Mouse (Mus musculus): ENCODE measurements at regions not wholly inside any gene's neighbourhood (a gene's known extent, or its start where the extent isn't known, plus 50 kb on each side); places are given as distances from the start of the nearest gene placed in this dataset.

DNA sequence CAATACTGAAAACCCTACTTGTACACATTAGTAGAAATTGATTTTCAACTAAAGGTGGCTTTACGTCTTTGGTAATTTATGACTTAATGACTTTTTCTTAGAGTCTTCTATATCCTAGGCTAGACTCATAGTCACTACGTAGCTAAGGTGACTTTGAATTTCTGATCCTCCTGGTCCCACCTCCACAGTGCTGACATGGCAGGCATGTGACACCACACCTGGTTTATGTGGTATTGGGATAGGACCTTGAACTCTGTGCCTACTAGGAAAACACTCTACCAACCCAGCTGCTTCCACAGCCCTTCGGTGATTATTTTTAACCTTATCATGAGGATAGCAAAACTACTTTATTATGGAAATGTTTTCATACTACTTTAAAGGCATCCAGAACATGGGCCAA lies 51.5 kb upstream of the D7Ertd443e start:
- Histone ChIP-seq H3K27ac (ENCODE audit: insufficient read depth, low read depth) (no peak overlapping the region), H3K9me3 (replicated peaks; ENCODE audit: low read length) (peaks cover 81% of the 10 kb centered on the region), H3K9ac (ENCODE audit: insufficient read depth, low read depth) (no peak overlapping the region), H3K4me1 (ENCODE audit: control insufficient read depth in 1 of 2, insufficient read depth in 2 of 2) (no peaks in the 10 kb centered on the region), H3K4me3 (replicated peaks in 1 of 3; ENCODE audit: low read depth in 2 of 3, low read length in 2 of 3, poor library complexity in 1 of 3) (no peak overlapping the region), H3K27me3 (replicated peaks) (no peaks in the 10 kb centered on the region), H3K79me2 (replicated peaks; ENCODE audit: control insufficient read depth, extremely low read depth, insufficient read depth, poor library complexity, severe bottlenecking) (no peaks in the 10 kb centered on the region), H3K4me2 (ENCODE audit: insufficient read depth, low read depth, poor library complexity, severe bottlenecking) (no peak overlapping the region), H3K36me3 (replicated peaks in 1 of 2; ENCODE audit: control insufficient read depth in 1 of 2, insufficient read depth in 1 of 2, low read length in 1 of 2) (no peaks in the 10 kb centered on the region)
- dilution Hi-C loops (cut with MboI; ENCODE audit: extremely low pct_ligation_motif_present, extremely low pct_unique_long_range_greater_than_20kb, low sequenced_read_pairs) (no loop called here), in situ Hi-C loops (cut with MboI; ENCODE audit: low pct_ligation_motif_present, low pct_unique_long_range_greater_than_20kb, low sequenced_read_pairs) (no loop called here)
- TF ChIP-seq ELF1 (IDR thresholded peaks at IDR 0.05; ENCODE audit: low read depth, low read length), result no peak
- no peak for TF ChIP-seq BHLHE40 (IDR thresholded peaks at IDR 0.05; ENCODE audit: low read depth, low read length)
- TF ChIP-seq E2F4 (IDR thresholded peaks at IDR 0.05; ENCODE audit: insufficient replicate concordance, low read depth, low read length), result no peak
- TF ChIP-seq ZNF384 (IDR thresholded peaks at IDR 0.05; ENCODE audit: low read depth, low read length), result no peak
- no peak for TF ChIP-seq CHD2 (IDR thresholded peaks at IDR 0.05; ENCODE audit: low read length)
- no peak for DNase-seq (ENCODE audit: extremely low read depth)

DNA sequence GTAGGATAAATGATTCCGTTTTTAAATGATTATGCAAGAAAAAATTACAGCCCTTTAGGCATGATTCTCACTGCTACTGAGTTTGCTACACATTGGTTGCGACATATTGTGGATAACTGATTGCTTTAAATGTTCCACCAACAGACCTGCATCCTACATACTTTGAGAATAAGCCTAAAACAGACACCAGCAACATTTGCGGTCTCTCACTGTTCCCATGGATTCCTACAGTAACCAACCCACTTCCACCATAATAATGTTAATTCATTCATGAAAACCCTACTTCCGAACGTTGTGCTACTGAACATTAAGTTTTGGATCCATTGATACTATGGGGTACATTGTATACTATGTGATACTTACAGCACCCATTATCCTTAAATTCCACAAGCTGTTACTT lies 53.8 kb upstream of the D7Ertd443e start:
- TF ChIP-seq ZC3H11A (IDR thresholded peaks at IDR 0.05; ENCODE audit: low read depth, low read length) (no peak), CTCF (conservative IDR thresholded peaks at IDR 0.05 in 1 of 2, IDR thresholded peaks at IDR 0.05 in 1 of 2; ENCODE audit: low read depth in 2 of 2, low read length in 2 of 2) (no peak)
- DNase-seq (ENCODE audit: extremely low read depth), result no peak
- no peak overlapping the region for H3K4me2 ChIP-seq (ENCODE audit: insufficient read depth, low read depth, poor library complexity, severe bottlenecking)
- H3K36me3 ChIP-seq (replicated peaks in 1 of 2; ENCODE audit: control insufficient read depth in 1 of 2, insufficient read depth in 1 of 2, low read length in 1 of 2), result no peaks in the 10 kb centered on the region
- H3K9ac ChIP-seq (ENCODE audit: insufficient read depth, low read depth), result no peak overlapping the region
- H3K79me2 ChIP-seq (replicated peaks; ENCODE audit: control insufficient read depth, extremely low read depth, insufficient read depth, poor library complexity, severe bottlenecking), result no peaks in the 10 kb centered on the region
- no peaks in the 10 kb centered on the region for H3K27me3 ChIP-seq (replicated peaks)
- dilution Hi-C loops (cut with MboI; ENCODE audit: extremely low pct_ligation_motif_present, extremely low pct_unique_long_range_greater_than_20kb, low sequenced_read_pairs), result no loop called here
- no peak overlapping the region for H3K4me3 ChIP-seq (replicated peaks in 1 of 3; ENCODE audit: low read depth in 2 of 3, low read length in 2 of 3, poor library complexity in 1 of 3)
- H3K9me3 ChIP-seq (replicated peaks; ENCODE audit: low read length), result peaks cover 81% of the 10 kb centered on the region
- H3K27ac ChIP-seq (ENCODE audit: insufficient read depth, low read depth), result no peak overlapping the region
- in situ Hi-C loops (cut with MboI; ENCODE audit: low pct_ligation_motif_present, low pct_unique_long_range_greater_than_20kb, low sequenced_read_pairs), result no loop called here
- H3K4me1 ChIP-seq (ENCODE audit: control insufficient read depth in 1 of 2, insufficient read depth in 2 of 2), result no peaks in the 10 kb centered on the region

DNA sequence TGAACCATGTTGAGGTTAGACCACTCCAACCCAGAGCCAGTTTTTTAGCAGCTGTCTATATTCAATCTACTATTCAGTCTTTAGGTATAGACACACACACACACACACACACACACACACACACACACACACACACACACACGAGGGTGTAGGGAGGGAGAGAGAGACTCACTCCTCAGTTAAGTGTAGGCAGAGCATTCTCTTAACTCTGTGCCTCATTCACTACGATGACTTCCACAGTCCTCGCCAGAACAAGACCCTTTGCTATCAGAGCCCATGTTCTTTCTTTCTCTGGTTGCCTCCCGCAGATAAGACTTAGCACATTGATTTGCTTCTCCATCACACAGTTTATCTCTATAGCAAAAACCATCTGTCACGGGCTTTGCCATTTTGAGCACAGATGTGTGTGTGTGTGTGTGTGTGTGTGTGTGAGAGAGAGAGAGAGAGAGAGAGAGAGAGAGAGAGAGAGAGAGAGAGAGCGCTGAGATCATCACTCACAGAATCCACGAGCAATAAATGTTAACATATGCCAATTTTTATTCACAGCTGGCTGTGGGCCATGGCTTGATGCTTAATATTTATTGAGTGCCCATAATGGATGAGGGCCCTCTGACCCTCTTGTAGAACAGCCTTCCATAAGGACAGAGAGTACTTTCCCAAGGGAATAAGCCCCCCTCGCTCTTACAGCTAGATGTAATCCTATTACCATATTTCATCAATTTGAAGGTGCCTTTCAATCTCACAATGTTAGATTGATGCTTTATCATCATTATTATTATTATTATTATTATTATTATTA lies 59.7 kb upstream of the D7Ertd443e start:
- no peak overlapping the region for H3K4me3 ChIP-seq (replicated peaks in 1 of 3; ENCODE audit: low read depth in 2 of 3, low read length in 2 of 3, poor library complexity in 1 of 3)
- H3K4me1 ChIP-seq (ENCODE audit: control insufficient read depth in 1 of 2, insufficient read depth in 2 of 2), result no peaks in the 10 kb centered on the region
- peaks cover 66% of the 10 kb centered on the region for H3K9me3 ChIP-seq (replicated peaks; ENCODE audit: low read length)

More for the DNA sequence above, 59.7 kb upstream of the D7Ertd443e start:
- H3K27ac ChIP-seq (ENCODE audit: insufficient read depth, low read depth), result no peak overlapping the region
- in situ Hi-C loops (cut with MboI; ENCODE audit: low pct_ligation_motif_present, low pct_unique_long_range_greater_than_20kb, low sequenced_read_pairs), result no loop called here
- H3K36me3 ChIP-seq (replicated peaks in 1 of 2; ENCODE audit: control insufficient read depth in 1 of 2, insufficient read depth in 1 of 2, low read length in 1 of 2), result no peaks in the 10 kb centered on the region
- dilution Hi-C loops (cut with MboI; ENCODE audit: extremely low pct_ligation_motif_present, extremely low pct_unique_long_range_greater_than_20kb, low sequenced_read_pairs), result no loop called here
- DNase-seq (ENCODE audit: extremely low read depth), result no peak
- TF ChIP-seq ELF1 (IDR thresholded peaks at IDR 0.05; ENCODE audit: low read depth, low read length) (no peak), JUND (conservative IDR thresholded peaks at IDR 0.05; ENCODE audit: low read depth, low read length) (no peak), PAX5 (IDR thresholded peaks at IDR 0.05; ENCODE audit: low read length) (no peak), NELFE (IDR thresholded peaks at IDR 0.05; ENCODE audit: low read depth, low read length) (no peak), ZMIZ1 (IDR thresholded peaks at IDR 0.05; ENCODE audit: low read depth, low read length) (no peak), ETS1 (conservative IDR thresholded peaks at IDR 0.05; ENCODE audit: low read depth, low read length) (no peak), SMC3 (IDR thresholded peaks at IDR 0.05; ENCODE audit: low read depth, low read length) (no peak), CHD1 (IDR thresholded peaks at IDR 0.05; ENCODE audit: low read depth, low read length) (no peak), USF2 (conservative IDR thresholded peaks at IDR 0.05; ENCODE audit: low read depth, low read length) (no peak), BHLHE40 (IDR thresholded peaks at IDR 0.05; ENCODE audit: low read depth, low read length) (no peak), UBTF (IDR thresholded peaks at IDR 0.05; ENCODE audit: low read depth, low read length) (no peak), TCF12 (IDR thresholded peaks at IDR 0.05; ENCODE audit: low read depth, low read length) (no peak), ZKSCAN1 (IDR thresholded peaks at IDR 0.05; ENCODE audit: borderline replicate concordance, low read depth, low read length) (no peak), ZC3H11A (IDR thresholded peaks at IDR 0.05; ENCODE audit: low read depth, low read length) (no peak), RAD21 (IDR thresholded peaks at IDR 0.05; ENCODE audit: low read depth, low read length) (no peak), GABPA (IDR thresholded peaks at IDR 0.05; ENCODE audit: insufficient replicate concordance, low read depth, low read length) (no peak), MEF2A (IDR thresholded peaks at IDR 0.05; ENCODE audit: borderline replicate concordance, low read depth, low read length) (no peak), E2F4 (IDR thresholded peaks at IDR 0.05; ENCODE audit: insufficient replicate concordance, low read depth, low read length) (no peak), EP300 (IDR thresholded peaks at IDR 0.05; ENCODE audit: low read length) (no peak), NRF1 (IDR thresholded peaks at IDR 0.05; ENCODE audit: low read depth, low read length) (no peak)
- H3K27me3 ChIP-seq (replicated peaks), result no peaks in the 10 kb centered on the region
- H3K9ac ChIP-seq (ENCODE audit: insufficient read depth, low read depth), result no peak overlapping the region
- no peaks in the 10 kb centered on the region for H3K79me2 ChIP-seq (replicated peaks; ENCODE audit: control insufficient read depth, extremely low read depth, insufficient read depth, poor library complexity, severe bottlenecking)
- no peak overlapping the region for H3K4me2 ChIP-seq (ENCODE audit: insufficient read depth, low read depth, poor library complexity, severe bottlenecking)
